Mouse (Mus musculus) heart, adult 10 weeks (tissue): ENCODE results near the gene Olfr707. TPM values are rescaled to one million over a fixed set of nuclear protein-coding genes. Genes with fewer than 3 reads are reported as not detected.

Experiments
- polyA plus RNA-seq: library from polyadenylated mRNA; stranded (reverse); fragments of 350-450 nt; fragmentation: Illumina TruSeq; extraction: RNeasy Lipid Tissue Mini Kit (QIAGEN cat#74804); gene quantifications from one replicate; pipeline ENCODE4 v1.2.3, GENCODE M21; 2014; ENCODE audit warnings: low read depth, low replicate concordance

Olfr707 gene
- polyA plus RNA-seq: not detected

GRCm38 (mm10) chr7:106901141-106901540 is at the start of gene Olfr707:
Olfr707 (minus strand) TSS chr7:106901241.

GRCm38 (mm10) chr7:106948212-106948611 is 47.2 kb upstream of the Olfr707 start, which contains the start of gene Olfr710:
Olfr710 (minus strand) TSS chr7:106948312.

GRCm38 (mm10) chr7:106932119-106932518 is 31.1 kb upstream of the Olfr707 start, which contains the start of gene Olfr709-ps1:
Olfr709-ps1 (minus strand) TSS chr7:106932219.

GRCm38 (mm10) chr7:106907676-106908075 is 6.6 kb upstream of the Olfr707 start, which contains the start of gene Olfr1532-ps1:
Olfr1532-ps1 (plus strand) TSS chr7:106908001.

GRCm38 (mm10) chr7:106888062-106888461 is 13.0 kb downstream of the Olfr707 start, which contains the start of gene Olfr706:
Olfr706 (minus strand) TSS chr7:106888162.

GRCm38 (mm10) chr7:106876791-106877190 is 24.2 kb downstream of the Olfr707 start, which contains the start of gene Olfr705:
Olfr705 (minus strand) TSS chr7:106876891.

GRCm38 (mm10) chr7:106862885-106863284 is 38.2 kb downstream of the Olfr707 start, which contains the start of gene Olfr704:
Olfr704 (plus strand) TSS chr7:106863185.

GRCm38 (mm10) chr7:106843060-106843459 is 58.0 kb downstream of the Olfr707 start, which contains the start of gene Olfr703:
Olfr703 (plus strand) TSS chr7:106843360.

Other genes with a start within 250 kb of the Olfr707 start
- not detected for gene Olfr693, start 220.7 kb downstream of the Olfr707 start, polyA plus RNA-seq
- not detected for gene Olfr694, start 209.4 kb downstream of the Olfr707 start, polyA plus RNA-seq
- not detected for gene Olfr695, start 184.8 kb downstream of the Olfr707 start, polyA plus RNA-seq
- not detected for gene Olfr697, start 158.8 kb downstream of the Olfr707 start, polyA plus RNA-seq
- not detected for gene Olfr698, start 145.8 kb downstream of the Olfr707 start, polyA plus RNA-seq
- gene Olfr699, start 108.0 kb downstream of the Olfr707 start, polyA plus RNA-seq: not detected
- gene Olfr700, start 92.4 kb downstream of the Olfr707 start, polyA plus RNA-seq: not detected
- not detected for gene Olfr701, start 87.1 kb downstream of the Olfr707 start, polyA plus RNA-seq
- not detected for gene Olfr702, start 67.3 kb downstream of the Olfr707 start, polyA plus RNA-seq
- not detected for gene Olfr703, start 57.9 kb downstream of the Olfr707 start, polyA plus RNA-seq
- not detected for gene Olfr704, start 38.1 kb downstream of the Olfr707 start, polyA plus RNA-seq
- not detected for gene Olfr705, start 24.4 kb downstream of the Olfr707 start, polyA plus RNA-seq
- gene Olfr706, start 13.1 kb downstream of the Olfr707 start, polyA plus RNA-seq: not detected
- gene Olfr1532-ps1, start 6.8 kb upstream of the Olfr707 start, polyA plus RNA-seq: not detected
- gene Olfr709-ps1, start 31.0 kb upstream of the Olfr707 start, polyA plus RNA-seq: not detected
- not detected for gene Olfr710, start 47.1 kb upstream of the Olfr707 start, polyA plus RNA-seq
- not detected for gene Olfr6, start 62.7 kb upstream of the Olfr707 start, polyA plus RNA-seq
- not detected for gene Olfr711, start 74.2 kb upstream of the Olfr707 start, polyA plus RNA-seq
- not detected for gene Olfr2, start 104.8 kb upstream of the Olfr707 start, polyA plus RNA-seq
- not detected for gene Olfr713, start 129.9 kb upstream of the Olfr707 start, polyA plus RNA-seq
- not detected for gene Olfr714, start 169.7 kb upstream of the Olfr707 start, polyA plus RNA-seq
- gene Olfr17, start 192.0 kb upstream of the Olfr707 start, polyA plus RNA-seq: not detected
- gene Olfr715b, start 209.1 kb upstream of the Olfr707 start, polyA plus RNA-seq: not detected
- not detected for gene Olfr715, start 229.8 kb upstream of the Olfr707 start, polyA plus RNA-seq
- not detected for gene Olfr716, start 237.1 kb upstream of the Olfr707 start, polyA plus RNA-seq